Mouse (Mus musculus) T-helper 17 cell (primary cell): ENCODE measurements around the gene Psmb6.
"Not testable (repeated sequence)": the region's sequence is repeated elsewhere in the genome, so short reads cannot be mapped to it uniquely, and the experiment has no call there.

Experiments used
- in situ Hi-C, 2 experiments: fragments of 300-600 bp; cut with MboI, MseI; formaldehyde crosslinking; loops; 1 replicate in 1 of 2; 2 replicates in 1 of 2; pipeline ENCODE4 v1.15.1; 2025; ENCODE audit warnings: high pct_unique_total_duplicates in 2 of 2

The Psmb6 gene

GRCm38 (mm10) chr11:70520178-70520769, 4.9 kb upstream of the Psmb6 start:
- in situ Hi-C loops = loop anchor here in 1 of 2 experiments (10.0 kb wide), 1 partner anchor 235 kb away; no protein-coding TSS in a partner anchor

GRCm38 (mm10) chr11:70523306-70523989, 1.7 kb upstream of the Psmb6 start:
- in situ Hi-C loops = loop anchor here in 1 of 2 experiments (10.0 kb wide), 1 partner anchor 231 kb away; no protein-coding TSS in a partner anchor

- in situ Hi-C loops = loop anchor here in 1 of 2 experiments (10.0 kb wide), 1 partner anchor 230 kb away; no protein-coding TSS in a partner anchor
These were observed 385 bp upstream of the Psmb6 start for GRCm38 (mm10) chr11:70524782-70525181.

DNA sequence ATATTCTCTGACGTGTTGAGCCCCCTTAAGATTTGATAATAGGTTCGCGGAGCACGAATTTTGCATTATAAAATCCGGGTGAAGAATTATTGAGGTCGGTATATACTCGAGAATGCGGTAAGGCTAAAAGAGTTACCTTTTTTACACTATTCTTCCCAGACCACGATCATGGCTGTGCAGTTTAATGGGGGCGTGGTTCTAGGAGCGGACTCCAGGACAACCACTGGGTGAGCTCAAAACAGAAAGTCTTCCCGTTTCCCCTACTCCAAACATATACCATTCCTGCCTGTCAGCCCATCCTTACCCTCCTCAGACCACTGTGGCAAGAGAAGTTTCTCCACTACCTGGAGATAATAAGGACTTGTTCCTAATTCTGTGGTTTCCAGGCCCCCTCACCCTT, 559 bp downstream of the Psmb6 start:
- in situ Hi-C loops = loop anchor here in 1 of 2 experiments (10.0 kb wide), 1 partner anchor 229 kb away; no protein-coding TSS in a partner anchor

- in situ Hi-C loops = loop anchor here in 1 of 2 experiments (10.0 kb wide), 1 partner anchor 229 kb away; no protein-coding TSS in a partner anchor
These were observed 1.0 kb downstream of the Psmb6 start for GRCm38 (mm10) chr11:70526211-70526610.

DNA sequence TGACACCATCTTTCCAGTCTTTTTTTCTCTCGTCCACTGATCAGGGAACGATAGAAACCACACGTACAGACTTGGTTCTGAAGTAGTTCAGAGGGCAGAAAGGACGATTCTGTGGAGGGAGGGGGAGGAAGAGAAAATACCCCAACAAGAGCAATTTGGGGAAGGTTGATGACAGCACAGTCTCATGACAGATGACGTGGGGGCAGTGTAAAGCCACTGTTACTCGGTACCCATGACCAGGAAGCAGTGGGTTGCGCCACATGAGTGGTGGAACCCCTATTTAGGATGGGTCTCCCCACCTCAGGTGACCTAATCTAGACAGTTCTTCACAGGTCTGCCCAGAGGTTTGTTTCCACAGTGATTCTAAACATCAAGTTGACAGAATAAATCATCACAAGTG, 3.4 kb downstream of the Psmb6 start:
- in situ Hi-C loops = loop anchor here in 1 of 2 experiments (10.0 kb wide), 1 partner anchor 226 kb away; no protein-coding TSS in a partner anchor

- in situ Hi-C loops = not testable (repeated sequence)
These were observed 5.9 kb downstream of the Psmb6 start for GRCm38 (mm10) chr11:70531065-70531464.

GRCm38 (mm10) chr11:70532839-70533238, 7.7 kb downstream of the Psmb6 start, which contains the start of gene Gm40193:
TSS of gene Gm40193 (minus strand) at chr11:70532939.
- in situ Hi-C loops = no loop called here

DNA sequence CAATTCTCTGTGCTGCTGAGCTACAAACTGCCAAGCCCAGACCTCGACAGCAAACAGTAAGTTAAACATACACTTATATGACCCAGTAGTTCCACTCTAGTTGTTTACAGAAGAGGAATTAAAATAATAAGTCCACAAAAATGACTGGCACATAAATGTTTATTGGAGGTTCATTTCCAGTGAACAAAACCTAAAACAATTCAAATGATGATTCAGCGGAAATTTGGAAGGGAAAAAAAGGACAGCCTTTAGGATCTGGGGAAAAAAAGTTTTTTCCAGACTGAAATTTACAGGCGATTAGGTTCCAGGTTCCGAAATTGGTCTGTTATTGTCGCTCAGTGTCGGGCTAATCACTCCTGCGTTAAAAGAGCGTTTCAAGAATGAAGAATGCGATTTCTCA, 14.3 kb downstream of the Psmb6 start:
- in situ Hi-C loops = no loop called here

DNA sequence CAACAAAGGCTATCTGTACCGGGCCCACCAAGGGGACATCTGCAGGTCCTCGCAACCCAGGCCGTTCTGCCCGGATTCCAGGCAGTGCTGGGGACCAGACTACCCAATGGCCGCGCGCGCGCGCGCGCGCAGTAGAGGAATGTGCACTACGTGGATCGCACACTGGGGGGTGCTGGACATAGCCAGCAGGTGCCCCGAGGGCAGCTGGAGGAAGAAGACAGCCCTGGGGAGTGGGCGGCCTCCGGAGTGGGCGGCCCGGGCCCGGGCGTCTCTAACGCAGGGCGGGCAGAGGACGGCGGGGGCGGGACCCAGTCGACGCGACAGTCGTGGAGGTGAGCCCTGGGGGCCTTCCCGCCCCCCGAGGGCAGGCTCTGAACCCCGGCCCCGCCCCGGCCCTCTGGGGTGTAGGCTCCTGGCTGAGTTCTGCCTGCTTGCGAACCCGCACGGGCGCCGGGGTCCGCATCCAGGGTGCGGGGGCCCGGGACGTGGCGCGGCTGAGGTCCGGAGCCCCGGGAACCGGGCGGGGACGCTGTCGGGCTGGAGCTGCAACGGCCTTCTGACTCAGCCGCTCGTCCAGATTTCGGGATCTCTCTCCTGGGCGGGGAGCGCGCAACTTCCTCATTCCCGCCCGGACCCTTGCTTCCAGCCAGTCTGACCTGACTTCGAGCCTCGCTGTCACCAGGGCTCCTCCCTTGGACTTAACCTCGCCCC, 14.9 kb downstream of the Psmb6 start, which contains the start of gene Pld2:
TSS of gene Pld2 (plus strand) at position 188 of the 711 bp plus-strand sequence.
- in situ Hi-C loops = loop anchor here (5.0 kb wide), 2 partner anchors 67 to 72 kb away; no protein-coding TSS in a partner anchor

DNA sequence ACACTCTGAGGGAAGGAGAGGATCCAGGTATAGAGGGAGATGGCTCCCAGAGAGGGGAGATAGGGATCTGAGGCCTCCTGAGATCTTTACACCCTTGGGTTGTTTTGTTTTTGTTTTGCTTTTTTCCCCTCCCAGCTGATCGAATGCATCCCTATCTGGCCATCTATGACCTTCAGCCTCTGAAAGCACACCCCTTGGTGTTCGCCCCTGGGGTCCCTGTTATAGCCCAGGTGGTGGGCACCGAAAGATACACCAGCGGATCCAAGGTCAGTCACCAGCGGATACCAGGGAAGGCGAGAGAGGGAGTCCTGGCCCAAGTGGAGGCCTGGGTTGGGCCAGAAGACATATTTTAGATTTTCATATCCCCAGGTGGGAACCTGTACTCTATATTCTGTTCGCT, 15.8 kb downstream of the Psmb6 start:
- in situ Hi-C loops = loop anchor here (5.0 kb wide), 2 partner anchors 66 to 71 kb away; no protein-coding TSS in a partner anchor

DNA sequence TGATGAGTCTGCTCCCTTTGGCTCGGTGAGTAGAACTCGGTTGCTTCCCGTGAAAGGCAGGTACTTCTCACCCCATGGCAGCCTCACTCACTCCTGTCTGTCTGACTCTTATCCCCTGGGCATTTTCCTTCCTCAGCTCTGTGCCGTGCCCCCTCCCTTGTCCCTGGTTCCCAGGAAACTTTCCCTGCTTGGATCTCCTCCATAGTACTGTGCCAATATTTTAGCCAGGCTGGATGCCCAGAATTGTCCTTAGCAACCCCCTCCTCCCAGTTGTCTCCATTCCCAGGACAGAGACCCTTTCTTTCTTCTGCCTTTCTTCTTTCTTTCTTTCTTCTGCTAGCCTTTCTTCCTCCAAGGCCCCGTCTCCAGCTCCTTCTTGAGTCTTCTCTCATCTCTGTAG, 16.2 kb downstream of the Psmb6 start:
- in situ Hi-C loops = loop anchor here (5.0 kb wide), 2 partner anchors 66 to 71 kb away; no protein-coding TSS in a partner anchor

DNA sequence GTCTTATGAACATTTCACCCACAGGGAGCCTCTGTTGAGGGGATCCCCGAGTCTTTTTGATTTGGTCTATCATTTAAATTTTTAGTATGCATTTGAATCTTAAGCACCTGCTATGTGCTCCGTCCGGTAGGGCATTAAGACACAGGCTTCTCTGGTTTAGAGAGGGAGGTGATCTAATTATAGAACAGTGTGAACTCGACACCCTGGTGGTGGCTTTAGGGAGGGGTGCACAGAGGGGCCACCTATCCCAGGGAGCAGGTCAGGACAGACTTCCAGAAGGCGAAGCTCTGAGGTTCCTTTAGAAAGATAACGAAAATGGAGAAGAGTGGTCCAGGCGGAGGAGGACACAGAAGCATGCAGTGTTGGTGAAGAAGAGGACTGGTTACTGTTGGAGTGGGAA, 19.3 kb downstream of the Psmb6 start:
- in situ Hi-C loops = loop anchor here (5.0 kb wide), 2 partner anchors 63 to 68 kb away; no protein-coding TSS in a partner anchor

- in situ Hi-C loops = loop anchor here in 1 of 2 experiments (10.0 kb wide), 1 partner anchor 1653 kb away; the partner anchor contains the start of genes 4933427D14Rik, Gm43951 and Txndc17
These were observed 26.4 kb downstream of the Psmb6 start for GRCm38 (mm10) chr11:70551526-70551925.

- in situ Hi-C loops = loop anchor here in 1 of 2 experiments (10.0 kb wide), 1 partner anchor 1651 kb away; the partner anchor contains the start of genes 4933427D14Rik, Gm43951 and Txndc17
These were observed 28.8 kb downstream of the Psmb6 start for GRCm38 (mm10) chr11:70553940-70554339.

GRCm38 (mm10) chr11:70557545-70557944, 32.4 kb downstream of the Psmb6 start:
- in situ Hi-C loops = loop anchor here in 1 of 2 experiments (10.0 kb wide), 1 partner anchor 1647 kb away; the partner anchor contains the start of genes 4933427D14Rik, Gm43951 and Txndc17

- in situ Hi-C loops = no loop called here
These were observed 36.7 kb downstream of the Psmb6 start for GRCm38 (mm10) chr11:70561937-70562286.

- in situ Hi-C loops = no loop called here
These were observed 37.3 kb downstream of the Psmb6 start, which contains the start of gene Mink1 for GRCm38 (mm10) chr11:70562287-70562994. TSS of gene Mink1 (plus strand) at chr11:70562881.

GRCm38 (mm10) chr11:70562995-70563469, 37.9 kb downstream of the Psmb6 start:
- in situ Hi-C loops = no loop called here
